Mouse (Mus musculus) skeletal muscle tissue, adult 2 months (tissue): ENCODE measurements at regions not wholly inside any gene's neighbourhood (a gene's known extent, or its start where the extent isn't known, plus 50 kb on each side); places are given as distances from the start of the nearest gene placed in this dataset.

Source experiments
- DNase-seq: peaks from one replicate; pipeline ENCODE4 v3.0.0-alpha.2; 2012; ENCODE audit warnings: low read depth, low spot score

DNA sequence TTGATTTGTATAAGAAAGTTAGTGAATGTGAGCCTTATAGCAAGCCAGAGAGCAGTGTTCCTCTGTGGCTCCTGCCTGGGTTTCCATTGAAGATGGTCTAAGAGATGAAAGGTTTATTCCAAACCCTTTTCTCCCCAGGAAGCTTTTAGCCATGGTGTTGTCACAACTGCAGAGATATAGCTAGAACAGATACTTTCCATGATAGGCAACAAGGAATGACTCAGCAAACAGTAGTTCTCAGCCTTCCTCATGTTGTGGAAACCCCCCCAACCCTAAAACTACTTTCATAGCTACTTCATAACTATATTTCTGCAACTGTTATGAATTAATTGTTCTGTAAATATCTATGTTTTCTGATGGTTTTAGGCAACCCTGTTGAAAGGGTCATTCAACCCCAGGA, 53.5 kb upstream of the Ercc6l2 start:
- DNase-seq = no peak
